Mouse (Mus musculus): ENCODE measurements around the gene Ivd. TPM values are rescaled to one million over a fixed set of nuclear protein-coding genes. Genes with fewer than 3 reads are reported as not detected.

Gene Ivd
- polyA plus RNA-seq, 1 experiment from 2014 or later = 90.9 TPM

Other genes with a start within 250 kb of the Ivd start
- 0.71 and 1.0 TPM in 2 replicates for gene Pak6, start 198.7 kb upstream of the Ivd start, polyA plus RNA-seq (2016; fragmentation: Nextera tagmentation; extraction: Ambion mirVana)
- gene Ankrd63, start 158.0 kb upstream of the Ivd start, polyA plus RNA-seq (2016; fragmentation: Nextera tagmentation; extraction: Ambion mirVana) = not detected in 2 replicates
- 0.26 and 0.44 TPM in 2 replicates for gene Plcb2, start 133.5 kb upstream of the Ivd start, polyA plus RNA-seq (2016; fragmentation: Nextera tagmentation; extraction: Ambion mirVana)
- gene Inafm2, start 116.2 kb upstream of the Ivd start, polyA plus RNA-seq (2016; fragmentation: Nextera tagmentation; extraction: Ambion mirVana) = 20.6 and 21.3 TPM in 2 replicates
- gene Ccdc9b, start 99.3 kb upstream of the Ivd start, polyA plus RNA-seq (2016; fragmentation: Nextera tagmentation; extraction: Ambion mirVana) = 0.51 and 0.74 TPM in 2 replicates
- not detected in 2 replicates for gene Phgr1, start 89.2 kb upstream of the Ivd start, polyA plus RNA-seq (2016; fragmentation: Nextera tagmentation; extraction: Ambion mirVana)
- gene Disp2, start 82.2 kb upstream of the Ivd start, polyA plus RNA-seq (2016; fragmentation: Nextera tagmentation; extraction: Ambion mirVana) = 0.05 and 0.14 TPM in 2 replicates
- 141 and 150 TPM in 2 replicates for gene Knstrn, start 48.0 kb upstream of the Ivd start, polyA plus RNA-seq (2016; fragmentation: Nextera tagmentation; extraction: Ambion mirVana)
- gene Bahd1, start 38.4 kb downstream of the Ivd start, polyA plus RNA-seq (2016; fragmentation: Nextera tagmentation; extraction: Ambion mirVana) = 3.5 and 4.4 TPM in 2 replicates
- 42.9 and 45.6 TPM in 2 replicates for gene Chst14, start 64.5 kb downstream of the Ivd start, polyA plus RNA-seq (2016; fragmentation: Nextera tagmentation; extraction: Ambion mirVana)
- gene Ccdc32, start 167.4 kb downstream of the Ivd start, polyA plus RNA-seq (2016; fragmentation: Nextera tagmentation; extraction: Ambion mirVana) = 20.0 and 21.8 TPM in 2 replicates
- gene Rpusd2, start 172.8 kb downstream of the Ivd start, polyA plus RNA-seq (2016; fragmentation: Nextera tagmentation; extraction: Ambion mirVana) = 5.4 and 6.2 TPM in 2 replicates
- gene Knl1, start 185.2 kb downstream of the Ivd start, polyA plus RNA-seq (2016; fragmentation: Nextera tagmentation; extraction: Ambion mirVana) = 61.7 and 63.8 TPM in 2 replicates